Mouse (Mus musculus) CH12.LX (cell line): ENCODE measurements around the gene Gm26727.

Experiments
- BHLHE40 ChIP-seq: IDR thresholded peaks from 2 replicates; pipeline ENCODE4 v1.6.1; 2011; ENCODE audit warnings: mild to moderate bottlenecking, low read depth, low read length, improper control_type of control experiment
- E2F4 ChIP-seq: IDR thresholded peaks from 2 replicates; pipeline ENCODE4 v1.6.1; 2011; ENCODE audit warnings: low read depth, low read length, improper control_type of control experiment; ENCODE audit not compliant: insufficient replicate concordance
- EP300 ChIP-seq: IDR thresholded peaks from 2 replicates; pipeline ENCODE4 v1.6.1; 2011; ENCODE audit warnings: low read length, improper control_type of control experiment
- MXI1 ChIP-seq: IDR thresholded peaks from 2 replicates; pipeline ENCODE4 v1.6.1; 2011; ENCODE audit warnings: mild to moderate bottlenecking, low read depth, low read length, improper control_type of control experiment
- MYC ChIP-seq: IDR thresholded peaks from 2 replicates; pipeline ENCODE4 v1.6.1; 2011; ENCODE audit warnings: low read depth, mild to moderate bottlenecking, improper control_type of control experiment, low read length
- POLR2A ChIP-seq: IDR thresholded peaks from 2 replicates; pipeline ENCODE4 v1.6.1; 2011; ENCODE audit warnings: low read depth, mild to moderate bottlenecking, improper control_type of control experiment, low read length
- RCOR1 ChIP-seq: conservative IDR thresholded peaks from 2 replicates; pipeline ENCODE4 v1.6.1; 2012; ENCODE audit warnings: low read depth, mild to moderate bottlenecking, inconsistent platforms, low read length, improper control_type of control experiment
- USF1 ChIP-seq: IDR thresholded peaks from 2 replicates; pipeline ENCODE4 v1.6.1; 2014; ENCODE audit warnings: low read depth, mild to moderate bottlenecking, inconsistent platforms, low read length, improper control_type of control experiment

- no peak for TF ChIP-seq MYC
- no peak for TF ChIP-seq E2F4
- no peak for TF ChIP-seq EP300
- TF ChIP-seq POLR2A, result no peak
- TF ChIP-seq USF1, result no peak
- TF ChIP-seq BHLHE40, result no peak
- TF ChIP-seq MXI1, result no peak
- TF ChIP-seq RCOR1, result no peak
These were observed 12.1 kb downstream of the Gm26727 start for GRCm38 (mm10) chr2:67420853-67421252.
